Mouse (Mus musculus): ENCODE results near the gene Ciita.

Ciita gene

DNA sequence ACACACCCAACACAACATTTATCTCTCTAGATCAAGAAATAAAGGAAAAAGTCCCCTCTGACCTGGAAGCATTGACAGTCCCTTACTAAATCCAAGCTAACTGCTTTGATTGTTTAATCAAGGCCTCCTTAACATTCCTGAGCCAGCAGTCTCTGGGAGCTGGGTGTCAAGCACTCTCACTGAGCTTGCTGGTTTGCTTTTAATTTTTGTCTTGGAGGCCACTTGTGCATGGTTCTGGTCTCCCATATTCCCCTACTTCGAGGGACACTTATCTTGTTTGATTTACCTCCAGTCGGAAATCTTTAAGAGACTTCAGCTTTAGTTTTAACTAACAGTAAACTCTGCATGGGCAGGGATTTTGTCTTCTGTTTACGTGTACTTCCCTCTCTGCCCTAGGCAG is 4.9 kb upstream of the Ciita start:
- no peak for DNase-seq

DNA sequence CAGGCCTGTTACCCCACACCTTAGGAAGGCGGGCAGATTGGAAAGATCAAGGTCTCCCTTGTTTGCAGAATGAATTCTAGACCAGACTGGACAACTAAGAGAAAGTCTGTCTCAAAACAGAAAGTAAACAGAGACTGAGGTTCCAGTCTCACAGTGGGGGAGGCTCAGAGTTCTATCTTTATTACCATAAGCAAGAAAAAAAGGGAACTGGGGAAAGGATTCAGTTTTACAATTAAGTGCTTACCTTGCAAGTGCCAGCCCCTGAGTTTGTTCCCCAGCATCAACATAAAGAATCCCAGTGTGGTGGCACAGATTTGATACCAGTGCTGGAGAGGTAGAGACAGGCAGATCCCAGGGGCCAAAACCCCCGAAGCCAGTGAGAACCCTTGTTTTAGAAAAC is 3.9 kb upstream of the Ciita start:
- DNase-seq = no peak

DNA sequence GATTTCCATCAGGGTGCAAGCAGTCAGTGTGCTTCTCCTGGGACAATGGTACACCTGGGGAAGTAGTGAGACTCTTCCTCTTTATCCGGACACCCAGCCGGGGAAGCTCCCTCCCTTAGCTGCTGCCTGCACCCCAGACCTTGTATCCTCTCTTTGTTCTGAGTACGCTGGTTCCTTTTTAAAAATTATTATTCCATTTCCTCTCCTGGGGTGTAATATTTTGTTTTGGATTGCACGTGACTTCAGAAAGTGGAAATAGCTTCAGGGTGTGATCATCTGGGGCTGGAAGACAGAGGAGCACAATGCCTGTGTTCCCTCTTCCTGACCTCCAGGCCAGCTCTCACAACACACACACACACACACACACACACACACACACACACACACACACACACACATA is 2.5 kb downstream of the Ciita start:
- DNase-seq = no peak

DNA sequence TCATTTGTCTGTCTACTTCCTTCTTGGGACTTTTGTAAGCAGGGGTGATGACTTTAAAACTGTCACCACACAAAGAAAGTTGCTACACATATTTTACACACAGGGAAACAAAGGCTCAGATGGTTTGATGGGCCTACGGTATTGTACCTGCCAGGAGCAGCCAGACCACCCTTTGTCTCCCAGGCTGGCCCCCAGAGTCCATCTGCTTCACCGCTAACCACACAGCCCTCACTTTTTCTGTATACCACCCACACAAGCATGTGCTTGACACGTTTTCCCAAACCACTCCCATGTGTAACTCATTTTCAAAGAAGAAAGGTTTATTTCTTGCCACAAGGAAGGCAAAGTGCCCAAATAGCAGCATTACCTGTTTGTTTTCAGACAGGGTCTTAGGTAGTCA is 7.1 kb downstream of the Ciita start:
- no peak for DNase-seq

DNA sequence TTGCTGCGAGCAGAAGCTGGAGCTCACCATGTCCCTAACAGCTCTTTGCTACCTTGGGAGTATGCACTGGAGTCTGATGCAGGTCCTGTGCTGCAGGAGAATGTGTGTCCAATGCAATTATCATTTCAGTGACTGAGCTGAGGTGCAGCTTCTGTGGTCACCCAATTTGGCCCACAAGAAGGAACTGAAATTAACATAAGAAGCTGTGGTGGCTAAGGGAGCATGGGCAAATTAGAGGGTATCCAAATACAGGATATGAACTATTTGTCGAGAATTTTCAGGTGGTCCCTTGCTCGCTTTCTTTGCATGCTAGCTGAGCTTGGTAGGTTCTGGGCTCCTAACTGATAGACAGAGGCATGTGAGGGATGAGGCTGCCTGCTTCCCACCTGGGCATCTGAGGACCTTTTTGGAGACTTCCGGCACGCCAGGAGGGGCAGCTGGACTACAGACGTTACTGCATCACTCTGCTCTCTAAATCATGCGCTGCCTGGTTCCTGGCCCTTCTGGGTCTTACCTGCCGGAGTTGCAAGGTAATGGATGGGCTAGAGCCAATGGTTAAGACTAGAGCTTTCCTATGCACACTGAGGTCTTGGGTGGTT is 8.1 kb downstream of the Ciita start:
- DNase-seq = no peak

DNA sequence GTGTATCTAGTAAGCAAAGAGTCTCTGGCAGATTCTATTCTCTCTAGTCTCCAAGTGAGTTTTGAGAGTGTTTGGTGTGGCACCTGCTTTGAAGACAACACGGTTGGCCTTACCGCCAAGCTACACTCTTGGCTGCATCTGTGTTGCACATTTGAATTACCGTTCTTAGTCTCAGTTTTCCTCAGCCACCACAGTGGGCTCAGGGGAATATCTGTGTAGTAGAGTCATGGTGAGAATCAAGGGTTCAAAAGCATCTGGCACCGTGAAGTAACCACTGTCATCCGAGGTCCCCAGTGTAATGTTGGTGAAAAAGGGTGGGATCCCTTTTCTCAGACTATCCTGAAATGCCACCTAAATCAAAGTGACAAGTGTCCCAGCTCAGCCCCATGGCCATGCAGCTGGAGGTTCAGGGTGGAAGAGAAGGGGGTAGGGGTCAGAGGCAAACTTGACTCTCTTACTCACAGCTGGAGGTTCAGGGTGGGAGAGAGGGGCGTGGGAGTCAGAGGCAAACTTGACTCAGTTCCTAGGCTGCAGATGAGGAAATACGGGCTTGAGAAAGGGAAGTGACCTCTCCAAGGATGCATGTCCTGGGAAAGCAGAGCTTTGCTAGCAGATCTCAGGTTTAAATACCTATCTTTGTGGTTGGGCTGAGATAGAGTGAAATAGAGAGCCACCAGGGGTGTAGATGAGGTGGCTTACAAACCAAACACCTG is 9.1 kb downstream of the Ciita start:
- no peak for DNase-seq

- DNase-seq = no peak
Observed at GRCm38 (mm10) chr16:10489483-10489882, 9.6 kb downstream of the Ciita start.

- no peak for DNase-seq
Observed at GRCm38 (mm10) chr16:10489904-10490457, 10.1 kb downstream of the Ciita start.

GRCm38 (mm10) chr16:10490503-10491150 is 10.8 kb downstream of the Ciita start:
- DNase-seq = no peak

GRCm38 (mm10) chr16:10491716-10492115 is 11.9 kb downstream of the Ciita start:
- DNase-seq = no peak

DNA sequence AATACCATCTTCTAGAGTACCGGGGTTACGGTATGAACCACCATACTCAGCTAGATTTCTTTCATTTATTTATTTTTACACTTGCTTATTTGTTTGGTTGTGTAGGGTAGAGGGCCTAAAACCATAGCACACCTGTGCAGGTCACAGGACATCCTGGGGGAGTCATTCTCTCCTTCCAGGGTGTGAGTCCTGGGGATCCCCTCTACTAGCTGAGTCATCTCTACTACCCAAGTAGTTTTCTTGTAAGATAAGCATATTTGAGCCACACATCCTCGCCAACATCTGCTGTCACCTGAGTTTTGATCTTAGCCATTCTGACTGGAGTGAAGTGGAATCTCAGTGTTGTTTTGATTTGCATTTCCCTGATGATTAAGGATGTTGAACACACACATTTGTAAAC is 12.7 kb downstream of the Ciita start:
- no peak for DNase-seq

GRCm38 (mm10) chr16:10495824-10496298 is 16.0 kb downstream of the Ciita start:
- DNase-seq = no peak

- DNase-seq = no peak
Observed at GRCm38 (mm10) chr16:10498096-10498602, 18.3 kb downstream of the Ciita start.

GRCm38 (mm10) chr16:10499122-10499521 is 19.3 kb downstream of the Ciita start:
- no peak for DNase-seq

- DNase-seq = no peak
Observed at GRCm38 (mm10) chr16:10501865-10502264, 22.0 kb downstream of the Ciita start.

- DNase-seq = no peak
Observed at GRCm38 (mm10) chr16:10503058-10503457, 23.2 kb downstream of the Ciita start.

DNA sequence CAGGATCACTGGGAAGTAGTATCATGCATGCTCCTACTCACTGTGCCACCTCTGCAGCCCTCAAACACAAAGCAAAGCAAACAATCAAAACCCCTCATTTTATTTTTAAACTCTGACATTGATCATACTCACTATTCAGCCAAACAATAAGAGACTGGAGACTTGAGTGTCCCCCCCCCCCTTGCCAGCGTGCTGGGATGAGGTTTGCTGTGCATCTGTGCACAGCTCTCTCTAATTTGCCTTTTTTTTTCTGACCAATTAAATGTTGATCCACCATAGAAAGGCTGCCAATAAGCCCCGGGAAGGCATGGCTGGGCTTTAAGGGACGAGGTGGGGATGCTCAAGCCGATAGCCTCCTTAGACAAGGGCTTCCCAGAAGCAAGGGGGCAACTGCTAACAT is 27.6 kb downstream of the Ciita start:
- no peak for DNase-seq

GRCm38 (mm10) chr16:10508691-10509090 is 28.8 kb downstream of the Ciita start:
- no peak for DNase-seq

- peak; percentile 90 for DNase-seq
Observed at GRCm38 (mm10) chr16:10510477-10511133, 30.7 kb downstream of the Ciita start.

DNA sequence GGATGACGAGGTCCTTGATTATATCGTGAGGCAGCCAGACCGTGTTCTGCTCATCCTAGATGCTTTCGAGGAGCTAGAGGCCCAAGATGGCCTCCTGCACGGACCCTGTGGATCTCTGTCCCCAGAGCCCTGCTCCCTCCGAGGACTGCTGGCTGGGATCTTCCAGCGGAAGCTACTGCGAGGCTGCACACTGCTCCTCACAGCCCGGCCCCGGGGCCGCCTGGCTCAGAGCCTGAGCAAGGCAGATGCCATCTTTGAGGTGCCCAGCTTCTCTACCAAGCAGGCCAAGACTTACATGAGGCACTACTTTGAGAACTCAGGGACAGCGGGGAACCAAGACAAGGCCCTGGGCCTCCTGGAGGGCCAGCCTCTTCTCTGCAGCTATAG is 31.3 kb downstream of the Ciita start:
- peak; percentile 66 for DNase-seq

- DNase-seq = no peak
Observed at GRCm38 (mm10) chr16:10515953-10516572, 36.2 kb downstream of the Ciita start.

- no peak for DNase-seq
Observed at GRCm38 (mm10) chr16:10518030-10518429, 38.2 kb downstream of the Ciita start.
